Mouse (Mus musculus): ENCODE measurements around the gene Smoc1.

The Smoc1 gene

GRCm38 (mm10) chr12:81225966-81226577 lies 199.5 kb downstream of the Smoc1 start:
- DNase-seq (ENCODE audit: low spot score in 2 of 2) = no peak

- no peak for DNase-seq (ENCODE audit: low spot score in 2 of 2)
Observed at GRCm38 (mm10) chr12:81226590-81226989, 200.0 kb downstream of the Smoc1 start.

GRCm38 (mm10) chr12:81227767-81228460 lies 201.3 kb downstream of the Smoc1 start:
- no peak for DNase-seq (ENCODE audit: low spot score in 2 of 2)

GRCm38 (mm10) chr12:81233746-81234380 lies 207.3 kb downstream of the Smoc1 start:
- DNase-seq (ENCODE audit: low spot score in 2 of 2) = no peak

- no peak for DNase-seq (ENCODE audit: low spot score in 2 of 2)
Observed at GRCm38 (mm10) chr12:81235456-81236330, 209.1 kb downstream of the Smoc1 start.

Measured in urinary bladder, adult 18-20 months (tissue).